Mouse (Mus musculus): ENCODE data around the gene Eif4g1. TPM values are rescaled to one million over a fixed set of nuclear protein-coding genes. Genes with fewer than 3 reads are reported as not detected.

The Eif4g1 gene
- total and polyA plus RNA-seq, 3 experiments = 403 to 519 (median 473) TPM

DNA sequence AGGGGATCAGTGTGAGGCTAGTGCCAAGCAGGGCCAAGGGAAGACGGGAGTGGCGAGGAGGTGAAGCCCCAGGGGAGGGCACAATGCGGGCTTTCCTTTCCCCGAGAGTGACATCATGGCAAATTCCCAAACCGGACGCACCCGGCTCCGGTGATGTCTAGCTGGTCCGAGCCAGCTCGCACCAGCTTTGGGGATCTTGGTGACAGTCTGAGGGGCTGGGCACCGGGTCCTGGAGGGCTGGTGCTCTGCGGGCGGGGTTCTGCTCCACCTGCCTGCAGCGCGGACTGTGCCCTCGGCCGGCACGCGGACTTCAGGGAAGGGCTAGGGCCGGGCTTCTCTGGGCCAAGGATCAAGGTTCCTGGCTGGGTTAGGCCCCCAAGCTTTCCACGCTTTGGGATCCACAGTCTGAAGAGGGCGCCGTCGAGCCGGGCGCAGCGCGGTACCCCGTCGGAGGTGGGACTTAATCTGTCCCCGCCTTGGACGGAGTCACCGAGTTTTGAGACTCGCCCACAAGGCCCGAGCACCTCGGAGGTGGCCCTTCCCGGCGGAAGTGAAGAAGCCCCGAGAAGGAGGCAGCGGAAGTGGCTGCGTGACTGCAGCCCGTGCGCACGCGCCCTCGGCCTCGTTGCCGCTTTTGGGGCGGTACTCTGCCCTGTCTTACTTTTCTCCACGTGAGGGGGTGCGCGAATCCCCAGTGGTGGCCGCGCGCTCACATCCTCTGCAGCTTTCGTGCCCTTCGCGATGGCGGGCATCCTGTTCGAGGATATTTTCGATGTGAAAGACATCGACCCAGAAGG lies 49.3 kb downstream of the Eif4g1 start, which contains the start of the genes Polr2h and Clcn2:
Gene Polr2h, plus strand, starts transcription at position 485 of the 797 bp plus-strand sequence.
Gene Clcn2, minus strand, starts transcription at position 566 of the 797 bp plus-strand sequence.
- Histone ChIP-seq H3K4me3 (replicated peaks in 1 of 3; ENCODE audit: low read depth in 2 of 3, low read length in 2 of 3, poor library complexity in 1 of 3) (peak within 1 kb of the TSS; percentile 59 to 96 (median 88)), H3K4me2 (ENCODE audit: insufficient read depth, low read depth, poor library complexity, severe bottlenecking) (peak within 1 kb of the TSS; percentile 98), H3K36me3 (replicated peaks in 1 of 2; ENCODE audit: control insufficient read depth in 1 of 2, insufficient read depth in 1 of 2, low read length in 1 of 2) (peaks cover 19 to 30% of the 10 kb centered on the region in 2 experiments), H3K27me3 (replicated peaks) (peaks cover 11% of the 10 kb centered on the region), H3K4me1 (ENCODE audit: control insufficient read depth in 1 of 2, insufficient read depth in 2 of 2) (peaks cover 7 to 28% of the 10 kb centered on the region in 2 experiments; a peak in 3 of 4 replicates), H3K27ac (ENCODE audit: insufficient read depth, low read depth) (peak within 1 kb of the TSS; percentile 76), H3K9ac (ENCODE audit: insufficient read depth, low read depth) (peak within 1 kb of the TSS; percentile 76), H3K79me2 (replicated peaks; ENCODE audit: control insufficient read depth, extremely low read depth, insufficient read depth, poor library complexity, severe bottlenecking) (peaks cover 10% of the 10 kb centered on the region), H3K9me3 (replicated peaks; ENCODE audit: low read length) (no peaks in the 10 kb centered on the region)
- DNase-seq (ENCODE audit: extremely low read depth) = peak; percentile 100
- in situ Hi-C loops (cut with MboI; ENCODE audit: low pct_ligation_motif_present, low pct_unique_long_range_greater_than_20kb, low sequenced_read_pairs) = loop anchor here (5.0 to 10.0 kb wide), 2 partner anchors 45 to 177 kb away; no protein-coding TSS in a partner anchor
- dilution Hi-C loops (cut with MboI; ENCODE audit: extremely low pct_ligation_motif_present, extremely low pct_unique_long_range_greater_than_20kb, low sequenced_read_pairs) = no loop called here
- peak; percentile 97 for TF ChIP-seq NRF1 (IDR thresholded peaks at IDR 0.05; ENCODE audit: low read depth, low read length)
- peak; percentile 77; the same call in 1 of the 2 replicates for TF ChIP-seq MEF2A (IDR thresholded peaks at IDR 0.05; ENCODE audit: borderline replicate concordance, low read depth, low read length)
- no peak for TF ChIP-seq ZKSCAN1 (IDR thresholded peaks at IDR 0.05; ENCODE audit: borderline replicate concordance, low read depth, low read length)
- TF ChIP-seq NELFE (IDR thresholded peaks at IDR 0.05; ENCODE audit: low read depth, low read length) = peak; percentile 93
- TF ChIP-seq HCFC1 (IDR thresholded peaks at IDR 0.05; ENCODE audit: low read depth, low read length) = peak; percentile 87
- no peak for TF ChIP-seq JUN (IDR thresholded peaks at IDR 0.05; ENCODE audit: insufficient read depth, low read depth, low read length)
- peak; percentile 26; the same call in 1 of the 2 replicates for TF ChIP-seq ETS1 (conservative IDR thresholded peaks at IDR 0.05; ENCODE audit: low read depth, low read length)
- peak; percentile 97 for TF ChIP-seq BHLHE40 (IDR thresholded peaks at IDR 0.05; ENCODE audit: low read depth, low read length)
- TF ChIP-seq MAX (IDR thresholded peaks at IDR 0.05; ENCODE audit: low read length) = peak; percentile 93
- peak; percentile 40; the same call in 1 of the 2 replicates for TF ChIP-seq TCF12 (IDR thresholded peaks at IDR 0.05; ENCODE audit: low read depth, low read length)
- peak; percentile 47 for TF ChIP-seq IRF4 (IDR thresholded peaks at IDR 0.05; ENCODE audit: low read depth, low read length)
- TF ChIP-seq PAX5 (IDR thresholded peaks at IDR 0.05; ENCODE audit: low read length) = no peak
- no peak for TF ChIP-seq ZNF384 (IDR thresholded peaks at IDR 0.05; ENCODE audit: low read depth, low read length)
- TF ChIP-seq MYC (IDR thresholded peaks at IDR 0.05; ENCODE audit: low read depth, low read length) = peak; percentile 95
- peak; percentile 33; the same call in 1 of the 2 replicates for TF ChIP-seq SMC3 (IDR thresholded peaks at IDR 0.05; ENCODE audit: low read depth, low read length)
- TF ChIP-seq RCOR1 (conservative IDR thresholded peaks at IDR 0.05; ENCODE audit: low read depth, low read length) = 0 out of 2 replicates have a peak, but pooled peaks have one; percentile 19
- TF ChIP-seq CHD2 (IDR thresholded peaks at IDR 0.05; ENCODE audit: low read length) = no peak
- peak; percentile 87 for TF ChIP-seq POLR2AphosphoS2 (IDR thresholded peaks at IDR 0.05; ENCODE audit: low read depth, low read length)
- TF ChIP-seq CTCF (conservative IDR thresholded peaks at IDR 0.05 in 1 of 2, IDR thresholded peaks at IDR 0.05 in 1 of 2; ENCODE audit: low read depth in 2 of 2, low read length in 2 of 2) = peak in 1 of 2 experiments; percentile 89; a peak in 2 of 4 replicates
- peak; percentile 94 for TF ChIP-seq POLR2A (IDR thresholded peaks at IDR 0.05; ENCODE audit: low read depth, low read length)
- TF ChIP-seq TBP (conservative IDR thresholded peaks at IDR 0.05; ENCODE audit: low read depth, low read length) = peak; percentile 33; the same call in 1 of the 2 replicates
- TF ChIP-seq USF1 (IDR thresholded peaks at IDR 0.05; ENCODE audit: low read depth, low read length) = peak; percentile 62
- no peak for TF ChIP-seq MAFK (IDR thresholded peaks at IDR 0.05; ENCODE audit: insufficient replicate concordance, low read length)
- TF ChIP-seq ELF1 (IDR thresholded peaks at IDR 0.05; ENCODE audit: low read depth, low read length) = peak; percentile 94
- peak; percentile 61 for TF ChIP-seq RAD21 (IDR thresholded peaks at IDR 0.05; ENCODE audit: low read depth, low read length)
- no peak; the same call in 1 of the 2 replicates for TF ChIP-seq GABPA (IDR thresholded peaks at IDR 0.05; ENCODE audit: insufficient replicate concordance, low read depth, low read length)
- peak; percentile 87; the same call in 1 of the 2 replicates for TF ChIP-seq ZMIZ1 (IDR thresholded peaks at IDR 0.05; ENCODE audit: low read depth, low read length)
- TF ChIP-seq EP300 (IDR thresholded peaks at IDR 0.05; ENCODE audit: low read length) = no peak
- no peak for TF ChIP-seq CHD1 (IDR thresholded peaks at IDR 0.05; ENCODE audit: low read depth, low read length)
- TF ChIP-seq UBTF (IDR thresholded peaks at IDR 0.05; ENCODE audit: low read depth, low read length) = peak; percentile 78; the same call in 1 of the 2 replicates
- TF ChIP-seq MXI1 (IDR thresholded peaks at IDR 0.05; ENCODE audit: low read depth, low read length) = peak; percentile 98
- peak; percentile 34 for TF ChIP-seq SIN3A (IDR thresholded peaks at IDR 0.05; ENCODE audit: low read length)
- no peak for TF ChIP-seq E2F4 (IDR thresholded peaks at IDR 0.05; ENCODE audit: insufficient replicate concordance, low read depth, low read length)
- TF ChIP-seq JUND (conservative IDR thresholded peaks at IDR 0.05; ENCODE audit: low read depth, low read length) = no peak
- TF ChIP-seq KAT2A (IDR thresholded peaks at IDR 0.05; ENCODE audit: insufficient replicate concordance, low read length) = peak; percentile 76; the same call in 1 of the 2 replicates
- peak; percentile 79 for TF ChIP-seq MAZ (IDR thresholded peaks at IDR 0.05; ENCODE audit: low read depth, low read length)
- TF ChIP-seq USF2 (conservative IDR thresholded peaks at IDR 0.05; ENCODE audit: low read depth, low read length) = no peak; the same call in 1 of the 2 replicates
- TF ChIP-seq ZC3H11A (IDR thresholded peaks at IDR 0.05; ENCODE audit: low read depth, low read length) = no peak

Data from CH12.LX (cell line).